Mouse (Mus musculus): Measurements from ENCODE around the gene Arl5c. TPM values are rescaled to one million over a fixed set of nuclear protein-coding genes. Genes with fewer than 3 reads are reported as not detected.

The Arl5c gene
- 6.3 and 8.4 TPM in 2 replicates for polyA plus RNA-seq (2015; fragmentation: Nextera tagmentation; extraction: Ambion mirVana)

DNA sequence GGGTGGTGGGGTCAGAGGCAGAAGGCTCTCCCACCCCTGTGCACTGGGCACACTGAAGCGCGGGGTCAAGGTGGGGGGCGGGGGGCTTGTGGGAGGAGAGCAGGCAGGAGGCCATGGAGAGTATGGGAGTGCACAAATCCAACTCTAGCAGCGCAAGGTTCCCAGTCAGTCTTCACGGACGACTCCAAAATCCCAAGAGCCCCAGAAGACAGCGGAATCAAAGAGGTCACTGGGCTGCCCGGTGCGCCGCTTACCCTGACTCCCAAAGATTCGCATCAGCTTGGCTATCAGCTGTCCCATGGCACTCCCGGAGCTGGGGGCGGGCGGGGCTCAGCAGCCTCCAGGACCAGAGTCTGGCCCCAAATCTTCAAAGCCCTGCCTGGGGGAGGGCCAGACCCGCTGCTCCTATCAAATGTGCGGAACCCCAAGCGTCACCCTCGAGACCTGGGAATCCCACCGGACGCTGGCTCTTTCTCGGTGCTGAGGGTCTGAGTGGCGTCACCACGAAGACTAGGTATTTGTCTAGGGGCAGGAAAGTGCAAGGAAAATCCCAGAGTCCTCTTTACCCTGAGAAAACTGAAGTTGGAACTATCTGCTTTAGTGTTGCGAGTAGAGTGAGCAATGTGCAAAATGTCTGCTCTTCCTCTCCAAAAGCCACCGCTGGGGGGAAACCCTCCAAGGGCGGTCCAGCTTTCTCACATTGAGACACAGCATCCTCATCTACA lies at the start of gene Arl5c:
TSS of gene Arl5c (minus strand) at position 618 of the 725 bp plus-strand sequence.
- Histone ChIP-seq H3K9ac (ENCODE audit: low read depth, low read length) (peak within 1 kb of the TSS; percentile 22), H3K4me3 (ENCODE audit: low read depth, low read length) (peak within 1 kb of the TSS; percentile 40), H3K36me3 (ENCODE audit: control insufficient read depth, insufficient read depth, low read length) (no peaks in the 10 kb centered on the region), H3K9me3 (replicated peaks; ENCODE audit: control insufficient read depth, low read length, poor library complexity, severe bottlenecking) (no peaks in the 10 kb centered on the region), H3K4me2 (ENCODE audit: low read length) (peak within 1 kb of the TSS; percentile 84), H3K27ac (ENCODE audit: low read length) (0 out of 2 replicates have a peak within 1 kb of the TSS, but pooled peaks have one; percentile 33), H3K4me1 (ENCODE audit: control insufficient read depth, insufficient read depth, low read length) (peaks cover 10% of the 10 kb centered on the region; the same call in 1 of the 2 replicates), H3K27me3 (ENCODE audit: control insufficient read depth, insufficient read depth, low read depth, low read length) (no peaks in the 10 kb centered on the region; the same call in 1 of the 2 replicates)
- WGBS, result 2% methylated on average over 24 of the region's 26 CpGs
- ATAC-seq, result peak; percentile 43; the same call in 1 of the 2 replicates

GRCm38 (mm10) chr11:98045596-98045995 lies 49.6 kb upstream of the Arl5c start:
- Histone ChIP-seq H3K27ac (ENCODE audit: low read length) (no peak overlapping the region), H3K4me2 (ENCODE audit: low read length) (no peak overlapping the region), H3K9me3 (replicated peaks; ENCODE audit: control insufficient read depth, low read length, poor library complexity, severe bottlenecking) (no peaks in the 10 kb centered on the region), H3K27me3 (ENCODE audit: control insufficient read depth, insufficient read depth, low read depth, low read length) (peaks cover 5% of the 10 kb centered on the region), H3K9ac (ENCODE audit: low read depth, low read length) (no peak overlapping the region), H3K36me3 (ENCODE audit: control insufficient read depth, insufficient read depth, low read length) (no peaks in the 10 kb centered on the region), H3K4me1 (ENCODE audit: control insufficient read depth, insufficient read depth, low read length) (no peaks in the 10 kb centered on the region), H3K4me3 (ENCODE audit: low read depth, low read length) (no peak overlapping the region)
- ATAC-seq, result no peak
- 68% methylated on average over 4 of the region's 4 CpGs for WGBS

GRCm38 (mm10) chr11:98044074-98044473 lies 48.1 kb upstream of the Arl5c start:
- ATAC-seq, result no peak
- Histone ChIP-seq H3K27me3 (ENCODE audit: control insufficient read depth, insufficient read depth, low read depth, low read length) (no peaks in the 10 kb centered on the region), H3K4me1 (ENCODE audit: control insufficient read depth, insufficient read depth, low read length) (no peaks in the 10 kb centered on the region), H3K36me3 (ENCODE audit: control insufficient read depth, insufficient read depth, low read length) (no peaks in the 10 kb centered on the region), H3K4me3 (ENCODE audit: low read depth, low read length) (no peak overlapping the region), H3K4me2 (ENCODE audit: low read length) (no peak overlapping the region), H3K9ac (ENCODE audit: low read depth, low read length) (no peak overlapping the region), H3K27ac (ENCODE audit: low read length) (no peak overlapping the region), H3K9me3 (replicated peaks; ENCODE audit: control insufficient read depth, low read length, poor library complexity, severe bottlenecking) (no peaks in the 10 kb centered on the region)
- WGBS, result 71% methylated on average over 5 of the region's 5 CpGs

DNA sequence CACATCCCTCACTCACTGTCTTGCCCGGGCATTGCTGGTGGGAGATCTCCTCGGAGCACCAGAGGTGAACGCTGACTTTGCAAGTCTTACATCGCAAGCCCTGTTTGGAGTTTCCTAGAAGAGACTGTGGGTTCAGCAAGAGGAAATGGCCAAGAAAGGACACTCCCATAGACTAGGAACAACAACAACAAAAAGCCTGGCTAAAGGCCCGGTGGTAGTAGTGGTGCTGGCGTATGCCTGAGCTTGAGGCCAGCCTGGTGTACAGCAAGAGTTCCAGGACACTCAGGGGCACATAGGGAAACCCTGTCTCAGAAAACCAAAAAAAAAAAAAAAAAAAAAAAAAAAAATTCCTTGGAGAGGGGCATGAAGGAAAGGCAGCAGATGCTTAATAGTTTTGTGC lies 46.8 kb upstream of the Arl5c start:
- no peaks in the 10 kb centered on the region for H3K4me1 ChIP-seq (ENCODE audit: control insufficient read depth, insufficient read depth, low read length)
- H3K4me2 ChIP-seq (ENCODE audit: low read length), result no peak overlapping the region
- H3K27me3 ChIP-seq (ENCODE audit: control insufficient read depth, insufficient read depth, low read depth, low read length), result no peaks in the 10 kb centered on the region
- no peaks in the 10 kb centered on the region for H3K9me3 ChIP-seq (replicated peaks; ENCODE audit: control insufficient read depth, low read length, poor library complexity, severe bottlenecking)
- no peaks in the 10 kb centered on the region for H3K36me3 ChIP-seq (ENCODE audit: control insufficient read depth, insufficient read depth, low read length)
- no peak overlapping the region for H3K9ac ChIP-seq (ENCODE audit: low read depth, low read length)
- no peak overlapping the region for H3K27ac ChIP-seq (ENCODE audit: low read length)
- no peak for ATAC-seq
- no peak overlapping the region for H3K4me3 ChIP-seq (ENCODE audit: low read depth, low read length)
- 81% methylated on average over 6 of the region's 6 CpGs for WGBS

GRCm38 (mm10) chr11:98040975-98041374 lies 45.0 kb upstream of the Arl5c start:
- Histone ChIP-seq H3K4me1 (ENCODE audit: control insufficient read depth, insufficient read depth, low read length) (peaks cover 6% of the 10 kb centered on the region), H3K27me3 (ENCODE audit: control insufficient read depth, insufficient read depth, low read depth, low read length) (no peaks in the 10 kb centered on the region), H3K27ac (ENCODE audit: low read length) (no peak overlapping the region), H3K9ac (ENCODE audit: low read depth, low read length) (no peak overlapping the region), H3K4me3 (ENCODE audit: low read depth, low read length) (no peak overlapping the region), H3K36me3 (ENCODE audit: control insufficient read depth, insufficient read depth, low read length) (no peaks in the 10 kb centered on the region), H3K9me3 (replicated peaks; ENCODE audit: control insufficient read depth, low read length, poor library complexity, severe bottlenecking) (no peaks in the 10 kb centered on the region), H3K4me2 (ENCODE audit: low read length) (no peak overlapping the region)
- no peak for ATAC-seq
- 72% methylated on average over 8 of the region's 8 CpGs for WGBS

DNA sequence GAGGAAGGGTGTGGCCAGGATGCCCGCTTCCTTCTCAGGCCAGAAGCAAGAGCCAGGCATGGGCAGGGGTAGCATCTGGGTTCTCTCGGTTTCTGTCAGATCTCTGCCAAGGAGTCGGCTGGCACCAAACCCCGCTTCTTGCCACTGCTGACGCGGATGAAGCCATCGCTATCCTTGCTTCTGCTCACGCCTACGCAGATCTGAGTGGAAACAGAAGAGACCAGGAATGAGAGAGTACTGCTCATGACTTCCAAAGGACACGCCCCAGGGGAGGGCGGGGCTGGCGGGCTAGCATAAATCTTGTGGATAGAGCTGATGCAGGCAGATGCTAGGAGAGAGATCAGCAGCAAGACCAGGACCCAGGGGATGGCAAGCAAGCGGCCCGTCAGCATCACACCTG lies 41.9 kb upstream of the Arl5c start:
- H3K9me3 ChIP-seq (replicated peaks; ENCODE audit: control insufficient read depth, low read length, poor library complexity, severe bottlenecking), result no peaks in the 10 kb centered on the region
- H3K4me1 ChIP-seq (ENCODE audit: control insufficient read depth, insufficient read depth, low read length), result peaks cover 17% of the 10 kb centered on the region
- H3K27ac ChIP-seq (ENCODE audit: low read length), result no peak overlapping the region
- no peak overlapping the region for H3K4me3 ChIP-seq (ENCODE audit: low read depth, low read length)
- no peaks in the 10 kb centered on the region for H3K27me3 ChIP-seq (ENCODE audit: control insufficient read depth, insufficient read depth, low read depth, low read length)
- H3K9ac ChIP-seq (ENCODE audit: low read depth, low read length), result no peak overlapping the region
- no peaks in the 10 kb centered on the region for H3K36me3 ChIP-seq (ENCODE audit: control insufficient read depth, insufficient read depth, low read length)
- 58% methylated on average over 14 of the region's 14 CpGs for WGBS
- no peak overlapping the region for H3K4me2 ChIP-seq (ENCODE audit: low read length)
- ATAC-seq, result no peak

DNA sequence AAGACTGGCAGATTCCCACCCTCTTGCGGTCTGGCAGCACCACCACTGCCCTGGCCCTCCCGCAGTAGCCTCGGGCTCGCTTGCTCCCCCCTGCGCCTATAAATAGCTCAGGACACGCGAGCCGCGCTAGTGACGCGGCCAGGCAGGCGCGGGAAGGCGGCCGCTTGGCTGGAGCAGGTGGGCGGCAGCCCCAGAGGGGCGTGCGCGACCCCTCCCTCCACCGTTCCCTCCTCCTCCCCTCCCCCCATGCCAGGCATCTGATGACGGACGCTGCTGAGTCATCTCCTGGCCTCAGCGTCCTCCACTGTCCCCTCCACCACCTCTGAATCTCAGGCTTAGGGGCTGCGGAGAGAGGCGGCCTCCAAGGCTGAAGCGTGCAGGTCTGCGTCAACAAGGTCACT lies 40.0 kb upstream of the Arl5c start:
- Histone ChIP-seq H3K4me1 (ENCODE audit: control insufficient read depth, insufficient read depth, low read length) (peaks cover 17% of the 10 kb centered on the region), H3K4me2 (ENCODE audit: low read length) (peak overlapping the region; percentile 95), H3K27ac (ENCODE audit: low read length) (peak overlapping the region; percentile 42; the same call in 1 of the 2 replicates), H3K9me3 (replicated peaks; ENCODE audit: control insufficient read depth, low read length, poor library complexity, severe bottlenecking) (no peaks in the 10 kb centered on the region), H3K36me3 (ENCODE audit: control insufficient read depth, insufficient read depth, low read length) (peaks cover 3% of the 10 kb centered on the region; the same call in 1 of the 2 replicates), H3K4me3 (ENCODE audit: low read depth, low read length) (peak overlapping the region; percentile 45), H3K9ac (ENCODE audit: low read depth, low read length) (peak overlapping the region; percentile 72), H3K27me3 (ENCODE audit: control insufficient read depth, insufficient read depth, low read depth, low read length) (no peaks in the 10 kb centered on the region)
- peak; percentile 64 for ATAC-seq
- whole genome bisulfite sequencing, result under 1% methylated on average over 27 of the region's 27 CpGs

- no peak; the same call in 1 of the 2 replicates for ATAC-seq
- Histone ChIP-seq H3K4me2 (ENCODE audit: low read length) (no peak overlapping the region), H3K9me3 (replicated peaks; ENCODE audit: control insufficient read depth, low read length, poor library complexity, severe bottlenecking) (no peaks in the 10 kb centered on the region), H3K36me3 (ENCODE audit: control insufficient read depth, insufficient read depth, low read length) (peaks cover 10% of the 10 kb centered on the region), H3K4me3 (ENCODE audit: low read depth, low read length) (no peak overlapping the region), H3K27ac (ENCODE audit: low read length) (no peak overlapping the region), H3K27me3 (ENCODE audit: control insufficient read depth, insufficient read depth, low read depth, low read length) (no peaks in the 10 kb centered on the region), H3K4me1 (ENCODE audit: control insufficient read depth, insufficient read depth, low read length) (peaks cover 17% of the 10 kb centered on the region), H3K9ac (ENCODE audit: low read depth, low read length) (no peak overlapping the region)
- 9% methylated on average over 4 of the region's 4 CpGs for WGBS
Measured at GRCm38 (mm10) chr11:98034840-98035239, 38.9 kb upstream of the Arl5c start.

GRCm38 (mm10) chr11:98034061-98034460 lies 38.1 kb upstream of the Arl5c start:
- Histone ChIP-seq H3K4me1 (ENCODE audit: control insufficient read depth, insufficient read depth, low read length) (peaks cover 17% of the 10 kb centered on the region), H3K9me3 (replicated peaks; ENCODE audit: control insufficient read depth, low read length, poor library complexity, severe bottlenecking) (no peaks in the 10 kb centered on the region), H3K36me3 (ENCODE audit: control insufficient read depth, insufficient read depth, low read length) (peaks cover 15% of the 10 kb centered on the region), H3K9ac (ENCODE audit: low read depth, low read length) (no peak overlapping the region), H3K4me3 (ENCODE audit: low read depth, low read length) (no peak overlapping the region), H3K27me3 (ENCODE audit: control insufficient read depth, insufficient read depth, low read depth, low read length) (no peaks in the 10 kb centered on the region), H3K4me2 (ENCODE audit: low read length) (no peak overlapping the region), H3K27ac (ENCODE audit: low read length) (no peak overlapping the region)
- WGBS, result 84% methylated on average over 5 of the region's 5 CpGs
- ATAC-seq, result no peak
